Mouse (Mus musculus): ENCODE data around the gene Mpv17l2.

DNA sequence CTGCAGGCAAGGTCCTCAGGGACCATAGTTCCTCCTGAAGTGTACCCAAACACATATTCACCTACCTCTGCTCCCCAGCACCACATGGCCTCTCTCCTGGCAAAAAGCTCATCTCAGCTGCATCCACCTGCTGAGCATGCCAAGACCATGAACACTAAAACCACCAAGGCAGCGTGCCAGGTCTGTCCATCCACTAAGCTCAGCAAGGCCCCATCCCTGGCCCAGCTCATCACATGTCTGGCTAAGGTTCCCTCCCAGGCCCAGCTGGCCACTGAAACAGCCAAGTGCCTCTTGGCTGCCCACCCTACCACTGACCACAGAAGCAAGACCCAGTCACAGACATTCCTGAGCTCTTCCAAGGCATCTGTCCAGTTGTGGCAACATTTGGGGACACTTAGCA, 50.5 kb downstream of the Mpv17l2 start:
- TF ChIP-seq USF1 (IDR thresholded peaks at IDR 0.05; ENCODE audit: low read depth) = no peak
- TF ChIP-seq MYOG (IDR thresholded peaks at IDR 0.05; ENCODE audit: control insufficient read depth, extremely low read depth, insufficient read length) = no peak
- TF ChIP-seq MAX (IDR thresholded peaks at IDR 0.05) = no peak

Measured in C2C12 (cell line).